Mouse (Mus musculus): ENCODE data around the gene Map4k4. TPM values are rescaled to one million over a fixed set of nuclear protein-coding genes. Genes with fewer than 3 reads are reported as not detected.

Gene Map4k4
- total RNA-seq, 2 experiments from 2014 or later = 200 to 208 TPM

- no peak for DNase-seq (ENCODE audit: low spot score in 2 of 2)
These were observed 130.3 kb downstream of the Map4k4 start for GRCm38 (mm10) chr1:40030976-40031356.

GRCm38 (mm10) chr1:40031626-40032025, 130.9 kb downstream of the Map4k4 start:
- no peak for DNase-seq (ENCODE audit: low spot score in 2 of 2)

- no peak for DNase-seq (ENCODE audit: low spot score in 2 of 2)
These were observed 132.6 kb downstream of the Map4k4 start for GRCm38 (mm10) chr1:40033315-40033714.

- DNase-seq (ENCODE audit: low spot score in 2 of 2) = no peak
These were observed 133.2 kb downstream of the Map4k4 start for GRCm38 (mm10) chr1:40033743-40034420.

GRCm38 (mm10) chr1:40037831-40038230, 137.1 kb downstream of the Map4k4 start:
- DNase-seq (ENCODE audit: low spot score in 2 of 2) = no peak

- no peak for DNase-seq (ENCODE audit: low spot score in 2 of 2)
These were observed 145.0 kb downstream of the Map4k4 start for GRCm38 (mm10) chr1:40045686-40046085.

- DNase-seq (ENCODE audit: low spot score in 2 of 2) = no peak
These were observed 145.9 kb downstream of the Map4k4 start for GRCm38 (mm10) chr1:40046600-40046999.

GRCm38 (mm10) chr1:40051157-40051556, 150.4 kb downstream of the Map4k4 start:
- DNase-seq (ENCODE audit: low spot score in 2 of 2) = no peak

GRCm38 (mm10) chr1:40052156-40052555, 151.4 kb downstream of the Map4k4 start:
- DNase-seq (ENCODE audit: low spot score in 2 of 2) = no peak

GRCm38 (mm10) chr1:40053071-40053470, 152.4 kb downstream of the Map4k4 start:
- DNase-seq (ENCODE audit: low spot score in 2 of 2) = no peak

GRCm38 (mm10) chr1:40055051-40055450, 154.3 kb downstream of the Map4k4 start:
- no peak for DNase-seq (ENCODE audit: low spot score in 2 of 2)

GRCm38 (mm10) chr1:40055963-40056362, 155.2 kb downstream of the Map4k4 start:
- DNase-seq (ENCODE audit: low spot score in 2 of 2) = no peak

GRCm38 (mm10) chr1:40057351-40057750, 156.6 kb downstream of the Map4k4 start:
- no peak for DNase-seq (ENCODE audit: low spot score in 2 of 2)

- no peak for DNase-seq (ENCODE audit: low spot score in 2 of 2)
These were observed 157.3 kb downstream of the Map4k4 start for GRCm38 (mm10) chr1:40058013-40058412.

- no peak for DNase-seq (ENCODE audit: low spot score in 2 of 2)
These were observed 158.5 kb downstream of the Map4k4 start for GRCm38 (mm10) chr1:40059122-40059774.

GRCm38 (mm10) chr1:40061359-40061758, 160.6 kb downstream of the Map4k4 start:
- DNase-seq (ENCODE audit: low spot score in 2 of 2) = no peak

- DNase-seq (ENCODE audit: low spot score in 2 of 2) = no peak
These were observed 162.7 kb downstream of the Map4k4 start for GRCm38 (mm10) chr1:40063409-40063808.

- DNase-seq (ENCODE audit: low spot score in 2 of 2) = no peak
These were observed 163.8 kb downstream of the Map4k4 start for GRCm38 (mm10) chr1:40064508-40064907.

- DNase-seq (ENCODE audit: low spot score in 2 of 2) = no peak
These were observed 171.8 kb downstream of the Map4k4 start for GRCm38 (mm10) chr1:40072558-40072957.

- DNase-seq (ENCODE audit: low spot score in 2 of 2) = no peak
These were observed 173.1 kb downstream of the Map4k4 start, which contains the start of gene Il1r2 for GRCm38 (mm10) chr1:40073779-40074178. TSS of gene Il1r2 (plus strand) at chr1:40074079.

Measured in adrenal gland, postnatal 4 days (tissue).